Mouse (Mus musculus): ENCODE data around the gene Fgfr2. TPM values are rescaled to one million over a fixed set of nuclear protein-coding genes. Genes with fewer than 3 reads are reported as not detected.
A peak's percentile ranks its signal among the peaks of the same experiment; 100 is the strongest.
"Not testable (repeated sequence)": the region's sequence is repeated elsewhere in the genome, so short reads cannot be mapped to it uniquely, and the experiment has no call there.

Gene Fgfr2
- polyA plus RNA-seq, 1 experiment = 3.0 TPM

DNA sequence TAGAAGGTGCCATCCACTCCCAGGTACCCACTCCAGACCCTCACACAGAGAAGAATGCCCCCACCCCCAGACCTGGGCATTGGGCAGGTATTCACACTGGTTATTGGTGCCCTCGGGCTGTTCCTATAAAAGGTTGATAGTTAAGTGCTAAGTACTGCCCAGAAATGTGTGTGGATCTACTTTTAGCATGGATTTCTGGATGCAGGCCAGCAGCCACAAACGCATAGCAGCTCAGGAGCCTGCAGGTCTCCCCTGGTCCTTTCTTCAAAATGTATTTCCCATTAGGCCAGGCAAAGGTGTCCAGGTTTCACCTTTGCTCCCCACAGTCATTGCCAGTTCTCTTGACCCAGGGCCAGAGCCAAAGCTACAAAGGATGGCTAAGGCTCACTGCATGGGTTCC is 614.0 kb downstream of the Fgfr2 start:
- TF ChIP-seq POLR2A (IDR thresholded peaks at IDR 0.05; ENCODE audit: control insufficient read depth, low read depth, low read length) (no peak), CTCF (IDR thresholded peaks at IDR 0.05; ENCODE audit: control insufficient read depth, insufficient read depth, insufficient replicate concordance, low read depth, low read length) (no peak)
- Histone ChIP-seq H3K36me3 (ENCODE audit: control insufficient read depth, insufficient read depth, low read length) (no peaks in the 10 kb centered on the region), H3K27ac (ENCODE audit: control insufficient read depth, insufficient read depth, low read depth, low read length) (no peak overlapping the region), H3K4me3 (ENCODE audit: control insufficient read depth, low read depth, low read length) (no peak overlapping the region), H3K4me1 (ENCODE audit: control insufficient read depth, insufficient read depth, low read length) (no peaks in the 10 kb centered on the region), H3K27me3 (ENCODE audit: control insufficient read depth, insufficient read depth, low read length) (no peaks in the 10 kb centered on the region)

DNA sequence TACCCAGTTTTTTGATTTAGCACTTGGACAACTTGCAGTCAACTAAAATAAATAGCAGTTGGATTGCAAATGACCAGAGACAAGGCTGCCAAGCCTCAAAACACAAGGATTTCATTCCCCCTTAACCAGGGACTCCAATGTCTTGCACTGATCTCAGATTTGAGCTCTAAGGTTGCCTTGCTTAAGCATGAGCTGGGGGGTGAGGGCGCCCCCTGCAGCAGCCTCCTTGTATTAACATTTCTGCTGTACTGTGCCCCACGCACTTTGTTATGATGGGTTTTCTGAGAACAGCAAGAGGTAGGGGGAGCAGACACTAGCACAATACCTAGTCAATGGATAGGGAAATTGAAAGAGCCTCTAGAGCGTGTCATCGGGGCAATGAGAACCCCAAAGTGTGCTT is 615.8 kb downstream of the Fgfr2 start:
- Histone ChIP-seq H3K27me3 (ENCODE audit: control insufficient read depth, insufficient read depth, low read length) (no peaks in the 10 kb centered on the region), H3K4me3 (ENCODE audit: control insufficient read depth, low read depth, low read length) (no peak overlapping the region), H3K36me3 (ENCODE audit: control insufficient read depth, insufficient read depth, low read length) (no peaks in the 10 kb centered on the region), H3K4me1 (ENCODE audit: control insufficient read depth, insufficient read depth, low read length) (no peaks in the 10 kb centered on the region), H3K27ac (ENCODE audit: control insufficient read depth, insufficient read depth, low read depth, low read length) (no peak overlapping the region)
- TF ChIP-seq CTCF (IDR thresholded peaks at IDR 0.05; ENCODE audit: control insufficient read depth, insufficient read depth, insufficient replicate concordance, low read depth, low read length) (peak; percentile 44; the same call in 1 of the 2 replicates), POLR2A (IDR thresholded peaks at IDR 0.05; ENCODE audit: control insufficient read depth, low read depth, low read length) (no peak)

DNA sequence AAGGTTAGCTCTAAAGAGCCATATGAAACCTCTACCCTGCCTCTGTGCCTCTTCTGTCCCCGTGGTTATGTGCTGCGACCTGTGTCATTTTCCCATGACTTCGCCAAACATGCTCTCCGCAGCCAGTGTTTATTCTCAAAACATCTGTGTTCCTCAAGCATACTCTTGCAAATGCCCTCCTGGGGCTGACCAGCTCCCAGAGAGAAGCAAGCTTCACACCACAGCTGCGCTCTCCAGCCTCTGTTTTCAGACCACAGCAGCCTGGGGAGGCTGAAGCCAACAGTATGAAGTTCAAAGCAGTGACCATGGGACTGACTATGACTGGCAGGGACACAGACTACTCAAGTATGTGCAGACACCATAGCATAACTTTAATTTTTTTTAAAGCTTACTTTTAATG is 616.9 kb downstream of the Fgfr2 start:
- no peak overlapping the region for H3K4me3 ChIP-seq (ENCODE audit: control insufficient read depth, low read depth, low read length)
- no peaks in the 10 kb centered on the region for H3K27me3 ChIP-seq (ENCODE audit: control insufficient read depth, insufficient read depth, low read length)
- H3K4me1 ChIP-seq (ENCODE audit: control insufficient read depth, insufficient read depth, low read length) = no peaks in the 10 kb centered on the region
- no peaks in the 10 kb centered on the region for H3K36me3 ChIP-seq (ENCODE audit: control insufficient read depth, insufficient read depth, low read length)
- no peak for TF ChIP-seq CTCF (IDR thresholded peaks at IDR 0.05; ENCODE audit: control insufficient read depth, insufficient read depth, insufficient replicate concordance, low read depth, low read length)
- no peak for TF ChIP-seq POLR2A (IDR thresholded peaks at IDR 0.05; ENCODE audit: control insufficient read depth, low read depth, low read length)
- no peak overlapping the region for H3K27ac ChIP-seq (ENCODE audit: control insufficient read depth, insufficient read depth, low read depth, low read length)

DNA sequence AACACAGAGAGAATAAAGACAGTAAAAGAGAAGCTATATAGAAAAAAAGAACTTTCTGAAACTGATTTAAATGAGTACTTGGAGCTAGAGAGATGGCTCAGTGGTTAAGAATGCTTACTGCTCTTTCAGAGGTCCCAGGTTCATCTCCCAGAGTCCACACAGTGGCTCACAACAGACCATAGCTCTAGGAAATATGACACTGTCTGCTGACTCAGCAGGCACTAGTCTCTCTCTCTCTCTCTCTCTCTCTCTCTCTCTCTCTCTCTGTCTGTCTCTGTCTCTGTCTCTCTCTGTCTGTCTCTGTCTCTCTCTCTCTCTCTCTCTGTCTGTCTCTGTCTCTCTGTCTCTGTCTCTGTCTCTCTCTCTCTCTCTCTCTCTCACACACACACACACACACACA is 620.7 kb downstream of the Fgfr2 start:
- not testable (repeated sequence) for H3K36me3 ChIP-seq (ENCODE audit: control insufficient read depth, insufficient read depth, low read length); H3K27ac ChIP-seq (ENCODE audit: control insufficient read depth, insufficient read depth, low read depth, low read length); H3K4me1 ChIP-seq (ENCODE audit: control insufficient read depth, insufficient read depth, low read length); H3K27me3 ChIP-seq (ENCODE audit: control insufficient read depth, insufficient read depth, low read length); H3K4me3 ChIP-seq (ENCODE audit: control insufficient read depth, low read depth, low read length)

DNA sequence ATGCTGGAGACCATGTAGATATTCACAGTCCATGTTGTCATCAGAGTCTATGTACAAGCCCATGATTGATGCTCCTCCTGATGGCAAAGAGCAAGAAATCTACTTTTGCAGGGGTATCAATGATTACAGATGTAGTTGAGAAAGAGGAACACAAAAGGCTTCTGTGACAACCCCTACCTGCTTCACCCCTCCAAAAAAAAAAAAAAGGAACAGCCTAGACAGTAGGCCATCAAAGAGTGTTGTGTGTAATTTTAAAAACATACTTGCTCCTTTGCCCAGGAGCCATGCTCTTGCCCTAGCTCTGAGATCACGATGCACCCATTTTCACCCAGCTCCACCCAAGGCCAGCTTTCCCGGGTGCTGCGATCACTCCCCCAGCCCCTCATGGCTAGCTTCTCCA is 626.0 kb downstream of the Fgfr2 start:
- Histone ChIP-seq H3K27me3 (ENCODE audit: control insufficient read depth, insufficient read depth, low read length) (no peaks in the 10 kb centered on the region), H3K36me3 (ENCODE audit: control insufficient read depth, insufficient read depth, low read length) (no peaks in the 10 kb centered on the region), H3K4me3 (ENCODE audit: control insufficient read depth, low read depth, low read length) (no peak overlapping the region), H3K4me1 (ENCODE audit: control insufficient read depth, insufficient read depth, low read length) (no peaks in the 10 kb centered on the region), H3K27ac (ENCODE audit: control insufficient read depth, insufficient read depth, low read depth, low read length) (no peak overlapping the region)
- TF ChIP-seq CTCF (IDR thresholded peaks at IDR 0.05; ENCODE audit: control insufficient read depth, insufficient read depth, insufficient replicate concordance, low read depth, low read length) = no peak
- TF ChIP-seq POLR2A (IDR thresholded peaks at IDR 0.05; ENCODE audit: control insufficient read depth, low read depth, low read length) = no peak

DNA sequence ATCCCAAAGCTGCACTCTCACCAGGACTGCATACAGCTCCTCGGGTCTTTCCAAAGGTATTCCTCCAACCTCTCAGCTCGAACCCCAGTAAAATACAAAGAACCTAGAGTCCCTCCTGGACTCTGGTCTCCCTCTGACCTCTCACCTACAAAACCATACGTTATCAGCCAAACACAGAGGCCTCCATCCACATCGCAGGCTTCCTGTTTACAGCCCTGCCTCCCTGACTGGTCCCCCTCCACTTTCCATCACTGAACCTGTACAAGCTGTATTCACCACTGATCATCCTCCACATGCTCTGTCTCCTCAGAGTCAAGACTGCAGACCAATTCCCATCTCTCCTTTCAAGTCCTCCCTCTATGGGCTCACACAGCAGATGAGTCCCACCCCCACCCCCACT is 628.9 kb downstream of the Fgfr2 start:
- H3K36me3 ChIP-seq (ENCODE audit: control insufficient read depth, insufficient read depth, low read length) = no peaks in the 10 kb centered on the region
- H3K4me1 ChIP-seq (ENCODE audit: control insufficient read depth, insufficient read depth, low read length) = no peaks in the 10 kb centered on the region
- no peak overlapping the region for H3K4me3 ChIP-seq (ENCODE audit: control insufficient read depth, low read depth, low read length)
- no peak for TF ChIP-seq CTCF (IDR thresholded peaks at IDR 0.05; ENCODE audit: control insufficient read depth, insufficient read depth, insufficient replicate concordance, low read depth, low read length)
- no peak for TF ChIP-seq POLR2A (IDR thresholded peaks at IDR 0.05; ENCODE audit: control insufficient read depth, low read depth, low read length)
- no peak overlapping the region for H3K27ac ChIP-seq (ENCODE audit: control insufficient read depth, insufficient read depth, low read depth, low read length)
- no peaks in the 10 kb centered on the region for H3K27me3 ChIP-seq (ENCODE audit: control insufficient read depth, insufficient read depth, low read length)

DNA sequence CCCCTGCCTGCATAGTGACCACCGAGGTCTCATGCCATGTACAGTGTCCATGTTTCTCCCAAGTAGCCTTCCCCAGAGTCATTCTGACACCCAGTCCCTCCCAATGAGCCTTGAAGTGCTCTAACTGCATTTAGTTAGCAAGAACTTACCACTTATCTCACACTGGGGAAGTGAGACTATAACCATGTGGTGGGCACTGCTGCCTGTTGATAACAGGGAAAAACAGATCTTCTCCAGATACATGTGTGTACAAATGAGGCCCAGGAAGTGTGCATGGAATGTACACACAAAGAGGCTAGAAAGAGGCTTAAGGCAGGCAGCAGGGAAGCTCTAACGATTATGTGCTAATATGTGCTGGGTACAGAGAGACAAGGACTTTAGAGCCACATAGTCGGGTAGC is 629.5 kb downstream of the Fgfr2 start:
- no peaks in the 10 kb centered on the region for H3K36me3 ChIP-seq (ENCODE audit: control insufficient read depth, insufficient read depth, low read length)
- H3K4me3 ChIP-seq (ENCODE audit: control insufficient read depth, low read depth, low read length) = no peak overlapping the region
- H3K4me1 ChIP-seq (ENCODE audit: control insufficient read depth, insufficient read depth, low read length) = no peaks in the 10 kb centered on the region
- H3K27me3 ChIP-seq (ENCODE audit: control insufficient read depth, insufficient read depth, low read length) = no peaks in the 10 kb centered on the region
- TF ChIP-seq POLR2A (IDR thresholded peaks at IDR 0.05; ENCODE audit: control insufficient read depth, low read depth, low read length) = no peak
- TF ChIP-seq CTCF (IDR thresholded peaks at IDR 0.05; ENCODE audit: control insufficient read depth, insufficient read depth, insufficient replicate concordance, low read depth, low read length) = no peak
- H3K27ac ChIP-seq (ENCODE audit: control insufficient read depth, insufficient read depth, low read depth, low read length) = no peak overlapping the region

DNA sequence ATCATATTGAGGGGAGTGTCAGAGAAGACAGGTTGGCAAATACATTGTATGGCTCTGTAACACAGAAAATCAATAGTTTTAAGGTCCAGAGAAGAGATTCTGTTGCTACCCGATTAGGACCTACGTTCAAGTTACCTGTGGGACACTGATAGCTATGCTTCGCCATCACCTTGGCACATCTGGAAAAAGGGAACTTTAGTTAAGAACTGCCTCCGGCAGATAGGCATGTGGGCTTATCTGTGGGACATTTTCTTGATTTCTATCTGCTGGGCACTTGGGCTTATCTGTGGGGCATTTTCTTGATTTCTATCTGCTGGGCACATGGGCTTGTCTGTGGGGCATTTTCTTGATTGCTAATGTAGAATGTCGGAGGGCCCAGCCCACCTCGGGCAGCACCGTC is 631.2 kb downstream of the Fgfr2 start:
- H3K27me3 ChIP-seq (ENCODE audit: control insufficient read depth, insufficient read depth, low read length) = no peaks in the 10 kb centered on the region
- no peaks in the 10 kb centered on the region for H3K36me3 ChIP-seq (ENCODE audit: control insufficient read depth, insufficient read depth, low read length)
- H3K4me1 ChIP-seq (ENCODE audit: control insufficient read depth, insufficient read depth, low read length) = no peaks in the 10 kb centered on the region
- H3K27ac ChIP-seq (ENCODE audit: control insufficient read depth, insufficient read depth, low read depth, low read length) = no peak overlapping the region
- H3K4me3 ChIP-seq (ENCODE audit: control insufficient read depth, low read depth, low read length) = no peak overlapping the region
- TF ChIP-seq POLR2A (IDR thresholded peaks at IDR 0.05; ENCODE audit: control insufficient read depth, low read depth, low read length) (no peak), CTCF (IDR thresholded peaks at IDR 0.05; ENCODE audit: control insufficient read depth, insufficient read depth, insufficient replicate concordance, low read depth, low read length) (no peak)
